Mouse (Mus musculus) spleen, embryonic (tissue): ENCODE measurements around the gene Nrg4.

Experiments
- CTCF ChIA-PET: fragments of 350-600 bp; sonication (Branson Sonifier 250); formaldehyde crosslinking; loops from one replicate; lab custom pipeline; 2022; lab: Charles Lee

The Nrg4 gene

GRCm38 (mm10) chr9:55324085-55324484 lies 2.6 kb downstream of the Nrg4 start:
- CTCF ChIA-PET = no interaction called here

- CTCF ChIA-PET = no interaction called here
Observed at GRCm38 (mm10) chr9:55322641-55323040, 4.0 kb downstream of the Nrg4 start.

- CTCF ChIA-PET = no interaction called here
Observed at GRCm38 (mm10) chr9:55313619-55314261, 12.9 kb downstream of the Nrg4 start.

- CTCF ChIA-PET = interaction anchor here (0.5 to 0.7 kb wide), 2 partner anchors 14 to 86 kb away, joined by 4 to 7 read pairs; no protein-coding TSS in a partner anchor
Observed at GRCm38 (mm10) chr9:55311560-55311959, 15.1 kb downstream of the Nrg4 start.

- CTCF ChIA-PET = no interaction called here
Observed at GRCm38 (mm10) chr9:55308455-55308854, 18.2 kb downstream of the Nrg4 start.

GRCm38 (mm10) chr9:55307557-55307956 lies 19.1 kb downstream of the Nrg4 start:
- CTCF ChIA-PET = no interaction called here

GRCm38 (mm10) chr9:55307066-55307465 lies 19.6 kb downstream of the Nrg4 start:
- CTCF ChIA-PET = no interaction called here

GRCm38 (mm10) chr9:55296221-55296620 lies 30.4 kb downstream of the Nrg4 start:
- CTCF ChIA-PET = interaction anchor here (0.6 kb wide), 1 partner anchor 50 kb away, joined by 3 read pairs; no protein-coding TSS in a partner anchor

GRCm38 (mm10) chr9:55291966-55292365 lies 34.7 kb downstream of the Nrg4 start:
- CTCF ChIA-PET = no interaction called here

- CTCF ChIA-PET = no interaction called here
Observed at GRCm38 (mm10) chr9:55289475-55290198, 37.0 kb downstream of the Nrg4 start.

- CTCF ChIA-PET = no interaction called here
Observed at GRCm38 (mm10) chr9:55285197-55285596, 41.4 kb downstream of the Nrg4 start.

- CTCF ChIA-PET = no interaction called here
Observed at GRCm38 (mm10) chr9:55283516-55283915, 43.1 kb downstream of the Nrg4 start.

- CTCF ChIA-PET = no interaction called here
Observed at GRCm38 (mm10) chr9:55279114-55279825, 47.4 kb downstream of the Nrg4 start.

GRCm38 (mm10) chr9:55277562-55277961 lies 49.1 kb downstream of the Nrg4 start:
- CTCF ChIA-PET = no interaction called here

- CTCF ChIA-PET = no interaction called here
Observed at GRCm38 (mm10) chr9:55273906-55274305, 52.7 kb downstream of the Nrg4 start.

- CTCF ChIA-PET = no interaction called here
Observed at GRCm38 (mm10) chr9:55271960-55272560, 54.6 kb downstream of the Nrg4 start.

GRCm38 (mm10) chr9:55264356-55265302 lies 62.0 kb downstream of the Nrg4 start:
- CTCF ChIA-PET = no interaction called here

- CTCF ChIA-PET = no interaction called here
Observed at GRCm38 (mm10) chr9:55259741-55260140, 66.9 kb downstream of the Nrg4 start.

GRCm38 (mm10) chr9:55257105-55257504 lies 69.5 kb downstream of the Nrg4 start:
- CTCF ChIA-PET = no interaction called here

- CTCF ChIA-PET = no interaction called here
Observed at GRCm38 (mm10) chr9:55255604-55256003, 71.0 kb downstream of the Nrg4 start.

- CTCF ChIA-PET = no interaction called here
Observed at GRCm38 (mm10) chr9:55255056-55255455, 71.6 kb downstream of the Nrg4 start.
